Mouse (Mus musculus): ENCODE results near the gene Rundc1.
A peak's percentile ranks its signal among the peaks of the same experiment; 100 is the strongest.
"Not testable (repeated sequence)": the region's sequence is repeated elsewhere in the genome, so short reads cannot be mapped to it uniquely, and the experiment has no call there.

Gene Rundc1

GRCm38 (mm10) chr11:101467477-101468262, 42.8 kb downstream of the Rundc1 start:
- peak; percentile 82 to 85 for DNase-seq

- DNase-seq: no peak
Measured at GRCm38 (mm10) chr11:101468263-101468688, 43.4 kb downstream of the Rundc1 start.

GRCm38 (mm10) chr11:101468731-101469130, 43.8 kb downstream of the Rundc1 start:
- no peak for DNase-seq

DNA sequence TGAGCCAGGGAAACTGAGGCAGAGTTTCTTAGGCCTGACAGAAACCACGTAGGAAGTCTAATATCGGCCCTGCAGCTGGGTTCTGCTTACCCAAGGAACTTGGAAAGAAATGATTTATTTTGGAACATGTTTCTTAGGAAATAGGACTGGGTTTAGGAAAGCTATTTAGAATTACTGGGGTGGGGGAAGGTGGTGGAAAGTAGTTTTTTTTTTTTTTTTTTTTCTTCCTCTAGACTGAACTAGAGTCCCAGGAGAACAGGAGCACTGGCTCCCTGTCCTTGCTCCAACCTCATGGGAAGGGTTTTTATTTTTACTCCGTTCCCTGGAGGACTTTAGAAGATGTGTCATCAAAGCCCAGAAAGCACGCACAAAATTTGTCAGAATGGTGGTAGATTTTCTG, 44.3 kb downstream of the Rundc1 start:
- no peak for DNase-seq

DNA sequence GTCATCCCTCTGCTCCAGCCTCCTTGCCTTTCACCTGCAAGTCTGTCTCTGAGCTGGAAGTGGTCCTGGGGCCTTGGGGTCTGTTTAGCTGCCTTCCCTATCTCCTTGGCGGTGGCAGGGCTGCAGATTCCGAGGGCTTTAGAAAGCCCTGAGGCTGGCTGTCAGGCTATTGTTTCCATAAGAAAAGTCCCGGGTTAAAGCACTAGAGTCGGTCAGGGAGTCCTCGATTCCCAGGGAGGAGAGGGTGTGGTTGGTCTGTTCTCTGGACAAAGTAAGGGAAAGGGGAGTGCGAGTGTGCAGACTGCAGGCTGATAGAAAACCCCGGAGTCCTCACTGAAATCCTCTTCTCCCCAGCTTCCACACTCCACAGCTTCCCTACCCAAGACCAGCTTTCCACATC, 45.3 kb downstream of the Rundc1 start:
- DNase-seq: no peak

DNA sequence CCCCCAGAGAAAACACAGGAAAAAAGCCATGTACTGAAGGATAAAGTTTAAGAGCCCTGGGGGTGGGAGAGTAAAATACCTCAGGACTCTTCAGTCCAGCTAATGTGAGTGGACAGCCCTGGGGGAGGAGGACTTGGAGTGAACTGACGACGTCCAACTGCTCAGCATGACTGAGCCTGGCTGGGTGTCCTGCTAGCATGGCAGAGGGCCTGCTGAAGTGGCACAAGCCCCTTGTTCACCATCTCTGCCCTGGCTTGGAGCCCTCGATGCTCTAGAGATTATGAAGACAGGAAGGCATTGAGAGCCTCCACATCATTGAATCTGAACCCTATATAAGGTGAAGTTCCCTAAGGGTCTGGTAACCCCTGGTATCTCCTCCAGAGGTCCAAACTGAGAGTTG, 47.0 kb downstream of the Rundc1 start:
- DNase-seq: no peak

GRCm38 (mm10) chr11:101472336-101472735, 47.5 kb downstream of the Rundc1 start:
- no peak for DNase-seq

DNA sequence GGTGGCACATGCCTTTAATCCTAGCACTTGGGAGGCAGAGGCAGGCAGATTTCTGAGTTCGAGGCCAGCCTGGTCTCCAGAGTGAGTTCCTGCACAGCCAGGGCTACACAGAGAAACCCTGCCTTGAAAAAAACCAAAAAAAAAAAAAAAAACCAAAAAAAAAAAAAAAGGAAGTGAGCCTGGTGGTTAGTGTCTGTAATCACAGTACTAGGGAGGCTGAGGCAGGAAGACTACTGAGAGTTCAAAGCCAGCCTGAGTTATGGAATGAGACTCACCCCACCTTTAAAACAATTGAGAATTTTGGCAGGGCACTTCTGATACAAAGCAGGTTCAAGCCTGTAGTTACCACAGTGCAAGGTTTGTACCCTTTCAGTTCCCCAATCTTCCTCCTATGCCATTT, 48.8 kb downstream of the Rundc1 start:
- DNase-seq: not testable (repeated sequence)

GRCm38 (mm10) chr11:101474298-101474697, 49.4 kb downstream of the Rundc1 start:
- no peak for DNase-seq

- not testable (repeated sequence) for DNase-seq
Measured at GRCm38 (mm10) chr11:101476361-101476760, 51.5 kb downstream of the Rundc1 start.

GRCm38 (mm10) chr11:101477194-101477551, 52.3 kb downstream of the Rundc1 start:
- no peak for DNase-seq

DNA sequence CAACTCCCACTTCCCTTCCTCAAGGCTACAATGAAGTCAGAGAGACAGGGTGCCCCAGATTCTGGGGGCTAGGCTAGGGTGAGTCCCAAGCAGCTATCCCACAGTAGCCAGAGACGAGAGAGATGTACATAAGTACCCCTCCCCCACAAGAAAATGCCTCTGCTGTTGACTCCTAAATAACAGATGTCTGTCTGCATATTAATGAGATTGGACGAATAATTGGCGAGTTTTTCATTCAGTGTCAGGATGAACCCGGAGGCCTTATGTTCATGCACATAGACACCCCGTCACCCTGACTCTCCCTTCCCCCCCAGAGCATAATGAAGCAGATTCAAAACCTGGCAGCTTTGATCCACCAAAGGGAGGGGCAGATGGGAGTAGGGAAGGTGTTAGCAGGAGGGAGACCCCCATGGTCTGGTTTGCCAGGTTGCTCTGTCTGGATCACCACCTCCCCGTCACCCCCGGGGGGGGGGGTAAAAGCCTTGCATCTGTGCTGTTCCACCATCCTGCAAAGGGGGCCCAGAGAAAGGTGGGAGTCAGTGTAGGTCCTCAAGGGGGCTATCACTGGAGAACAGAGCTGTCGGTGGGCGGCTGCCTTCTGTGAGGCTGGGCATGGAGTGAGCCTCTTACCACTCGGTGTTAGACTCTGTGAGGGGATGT, 52.8 kb downstream of the Rundc1 start:
- DNase-seq: no peak

- DNase-seq: peak in 1 of 2 experiments; percentile 27
Measured at GRCm38 (mm10) chr11:101479171-101479635, 54.3 kb downstream of the Rundc1 start.

GRCm38 (mm10) chr11:101480912-101481311, 56.0 kb downstream of the Rundc1 start:
- DNase-seq: no peak

DNA sequence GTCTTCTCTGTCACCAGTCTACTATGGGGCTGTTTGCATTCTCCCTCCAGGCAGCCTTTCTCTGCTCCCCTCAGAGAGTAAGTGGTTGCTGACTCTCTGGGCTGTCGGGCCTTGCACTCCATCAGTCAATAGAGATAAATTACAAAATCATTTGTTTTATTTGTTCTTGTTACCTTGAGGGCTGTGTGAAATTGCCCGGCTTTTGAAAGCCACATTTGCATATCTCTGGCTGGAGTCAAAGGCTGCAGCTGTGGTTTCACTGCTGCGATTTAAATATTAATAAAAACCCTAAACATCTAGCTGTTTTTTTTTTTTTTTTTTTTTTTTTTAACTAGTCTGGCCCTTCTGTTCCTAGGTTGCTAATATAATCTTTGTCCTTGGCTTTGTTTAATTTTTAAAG, 58.9 kb downstream of the Rundc1 start:
- no peak for DNase-seq

GRCm38 (mm10) chr11:101484245-101484644, 59.4 kb downstream of the Rundc1 start:
- no peak for DNase-seq

- no peak for DNase-seq
Measured at GRCm38 (mm10) chr11:101484814-101485213, 59.9 kb downstream of the Rundc1 start.

All from kidney, postnatal 36 days (tissue).